Mouse (Mus musculus) embryonic fibroblast, embryonic 13.5 days (primary cell): ENCODE results near the gene Arf6. TPM values are rescaled to one million over a fixed set of nuclear protein-coding genes. Genes with fewer than 3 reads are reported as not detected.

Experiments
- H3K27ac ChIP-seq: 2 replicates; pipeline ENCODE4 v1.5.1; 2012; ENCODE audit warnings: low read length, control low read depth, inconsistent platforms; ENCODE audit not compliant: insufficient read depth
- H3K4me1 ChIP-seq: 2 replicates; pipeline ENCODE4 v1.6.1; 2011; ENCODE audit warnings: low read length; ENCODE audit not compliant: control insufficient read depth, insufficient read depth
- H3K4me3 ChIP-seq: 2 replicates; pipeline ENCODE4 v1.5.1; 2011; ENCODE audit warnings: mild to moderate bottlenecking, control low read depth, low read length; ENCODE audit not compliant: insufficient read depth
- CTCF ChIP-seq: IDR thresholded peaks from 2 replicates; pipeline ENCODE4 v1.5.1; 2011; ENCODE audit warnings: mild to moderate bottlenecking, control low read depth, low read length, moderate library complexity, borderline replicate concordance; ENCODE audit not compliant: insufficient read depth
- POLR2A ChIP-seq: IDR thresholded peaks from 2 replicates; pipeline ENCODE4 v1.6.1; 2011; ENCODE audit warnings: low read depth, mild to moderate bottlenecking, control low read depth, low read length, moderate library complexity
- polyA plus RNA-seq: library from polyadenylated mRNA; stranded (reverse); fragments of >200 nt; gene quantifications from 2 replicates; pipeline ENCODE4 v1.2.4, GENCODE M21; 2011; ENCODE audit warnings: low read depth; ENCODE audit not compliant: missing spikeins, insufficient read length

Arf6 gene
- polyA plus RNA-seq = 106 and 119 TPM in 2 replicates

- peak within 1 kb of the TSS; percentile 87 for H3K4me3 ChIP-seq
- H3K4me1 ChIP-seq = peaks cover 5% of the 10 kb centered on the region; the same call in 1 of the 2 replicates
- TF ChIP-seq CTCF (no peak), POLR2A (peak; percentile 72)
- H3K27ac ChIP-seq = peak within 1 kb of the TSS; percentile 98
Observed at GRCm38 (mm10) chr12:69371854-69372671, at the start of gene Arf6, which contains the start of gene Gm9887. Arf6 (plus strand) TSS chr12:69372150. Gm9887 (minus strand) TSS chr12:69372458.

- Histone ChIP-seq H3K4me3 (no peak overlapping the region), H3K4me1 (no peaks in the 10 kb centered on the region; the same call in 1 of the 2 replicates), H3K27ac (peak overlapping the region; percentile 52; the same call in 1 of the 2 replicates)
- TF ChIP-seq CTCF (no peak), POLR2A (no peak)
Observed at GRCm38 (mm10) chr12:69331187-69331586, 40.8 kb upstream of the Arf6 start.

GRCm38 (mm10) chr12:69332147-69332546 is 39.8 kb upstream of the Arf6 start:
- TF ChIP-seq CTCF (no peak), POLR2A (no peak)
- no peak overlapping the region for H3K4me3 ChIP-seq
- no peak overlapping the region for H3K27ac ChIP-seq
- no peaks in the 10 kb centered on the region; the same call in 1 of the 2 replicates for H3K4me1 ChIP-seq

- H3K27ac ChIP-seq = no peak overlapping the region
- H3K4me1 ChIP-seq = no peaks in the 10 kb centered on the region; the same call in 1 of the 2 replicates
- TF ChIP-seq POLR2A (no peak), CTCF (no peak)
- no peak overlapping the region for H3K4me3 ChIP-seq
Observed at GRCm38 (mm10) chr12:69333547-69333946, 38.4 kb upstream of the Arf6 start.

- no peak for TF ChIP-seq CTCF
- TF ChIP-seq POLR2A = no peak
- Histone ChIP-seq H3K27ac (no peak overlapping the region), H3K4me3 (no peak overlapping the region), H3K4me1 (no peaks in the 10 kb centered on the region)
Observed at GRCm38 (mm10) chr12:69349928-69350327, 22.0 kb upstream of the Arf6 start.

GRCm38 (mm10) chr12:69351685-69352084 is 20.3 kb upstream of the Arf6 start:
- TF ChIP-seq POLR2A (no peak), CTCF (no peak)
- H3K27ac ChIP-seq = no peak overlapping the region
- peaks cover 5% of the 10 kb centered on the region; the same call in 1 of the 2 replicates for H3K4me1 ChIP-seq
- H3K4me3 ChIP-seq = no peak overlapping the region

GRCm38 (mm10) chr12:69356546-69357299 is 15.2 kb upstream of the Arf6 start, which contains the start of gene Nemf:
Nemf (minus strand) TSS chr12:69357165.
- H3K4me3 ChIP-seq = peak within 1 kb of the TSS; percentile 78
- peaks cover 5% of the 10 kb centered on the region; the same call in 1 of the 2 replicates for H3K4me1 ChIP-seq
- TF ChIP-seq POLR2A (peak; percentile 99), CTCF (no peak)
- H3K27ac ChIP-seq = peak within 1 kb of the TSS; percentile 51; the same call in 1 of the 2 replicates

GRCm38 (mm10) chr12:69357300-69357646 is 14.7 kb upstream of the Arf6 start:
- H3K4me3 ChIP-seq = peak overlapping the region; percentile 78
- peaks cover 5% of the 10 kb centered on the region; the same call in 1 of the 2 replicates for H3K4me1 ChIP-seq
- TF ChIP-seq CTCF = no peak
- H3K27ac ChIP-seq = peak overlapping the region; percentile 51; the same call in 1 of the 2 replicates

- Histone ChIP-seq H3K27ac (no peak overlapping the region), H3K4me1 (no peaks in the 10 kb centered on the region), H3K4me3 (no peak overlapping the region)
- TF ChIP-seq CTCF (no peak), POLR2A (no peak)
Observed at GRCm38 (mm10) chr12:69360655-69360996, 11.3 kb upstream of the Arf6 start.
